Mouse (Mus musculus) E14TG2a.4 (cell line): Measurements from ENCODE around the gene Ptchd4.

Experiments
- CTCF ChIP-seq: conservative IDR thresholded peaks from 2 replicates; pipeline ENCODE4 v1.5.1; 2014; ENCODE audit warnings: low read length
- NANOG ChIP-seq: IDR thresholded peaks from 2 replicates; pipeline ENCODE4 v1.6.1; 2014; ENCODE audit warnings: borderline replicate concordance, low read length, mixed read lengths
- POU5F1 ChIP-seq: IDR thresholded peaks from 2 replicates; pipeline ENCODE4 v1.6.1; 2014; ENCODE audit warnings: low read length, borderline replicate concordance

GRCm38 (mm10) chr17:42335787-42336186 lies 20.0 kb downstream of the Ptchd4 start:
- no peak for TF ChIP-seq CTCF
- no peak for TF ChIP-seq POU5F1
- TF ChIP-seq NANOG, result no peak
